Comparison of ENCODE assay signal across 12 mouse cellular contexts in genomic region chr3:28542941-28543340, GRCm38 (mm10).
"Had no signal": no experiment of that assay in that cellular context is flagged by ENCODE, and none has a peak within 500 bp of the region (broad histone marks: within the 10 kb centered on the region; RNA-seq: fewer than 3 reads in every experiment).

No protein-coding gene starts in this region.

- H3K4me1 ChIP-seq: limb, embryonic 10.5 days; limb, embryonic 13.5 days; liver, embryonic 12.5 days; liver, embryonic 15.5 days; lung, embryonic 15.5 days had no signal

- H3K36me3 ChIP-seq: limb, embryonic 10.5 days; limb, embryonic 13.5 days; liver, embryonic 12.5 days; liver, embryonic 15.5 days; lung, embryonic 15.5 days; midbrain, embryonic 10.5 days had no signal

- H3K4me2 ChIP-seq: limb, embryonic 13.5 days; liver, embryonic 12.5 days; liver, embryonic 15.5 days; lung, embryonic 15.5 days; midbrain, embryonic 13.5 days had no signal

- H3K27ac ChIP-seq: limb, embryonic 10.5 days; limb, embryonic 13.5 days; liver, embryonic 12.5 days; liver, embryonic 15.5 days; lung, embryonic 15.5 days; midbrain, embryonic 10.5 days; midbrain, embryonic 13.5 days had no signal

- H3K27me3 ChIP-seq: limb, embryonic 13.5 days; liver, embryonic 12.5 days; liver, embryonic 15.5 days; lung, embryonic 15.5 days; megakaryocyte, embryonic 14.5 days; midbrain, embryonic 13.5 days had no signal

- H3K9me3 ChIP-seq: limb, embryonic 10.5 days; limb, embryonic 13.5 days; liver, embryonic 12.5 days; liver, embryonic 15.5 days; lung, embryonic 15.5 days; megakaryocyte, embryonic 14.5 days; midbrain, embryonic 10.5 days; midbrain, embryonic 13.5 days had no signal

- H3K4me3 ChIP-seq: limb, embryonic 10.5 days; limb, embryonic 13.5 days; liver, embryonic 12.5 days; liver, embryonic 15.5 days; lung, embryonic 15.5 days; midbrain, embryonic 10.5 days; midbrain, embryonic 13.5 days had no signal

- ATAC-seq: liver, embryonic 12.5 days had no signal

- DNase-seq: layer of hippocampus, postnatal 36 days; liver; thymus, adult 18-20 months; thymus, postnatal 36 days had no signal

- H3K9ac ChIP-seq: limb, embryonic 13.5 days; liver, embryonic 12.5 days; liver, embryonic 15.5 days; lung, embryonic 15.5 days; midbrain, embryonic 13.5 days had no signal
